Mouse (Mus musculus) gastrocnemius, adult 18-20 months (tissue): Measurements from ENCODE around the gene Ppp1r17. TPM values are rescaled to one million over a fixed set of nuclear protein-coding genes. Genes with fewer than 3 reads are reported as not detected.

Source experiments
- total RNA-seq, 2 experiments: library from RNA; stranded (reverse); gene quantifications; 2 replicates each; pipeline ENCODE4 v1.2.3; 2021

Ppp1r17 gene
- total RNA-seq, 2 experiments from 2014 or later: not detected

Other genes starting within 250 kb of the Ppp1r17 start
- not detected for gene Itprid1, start 180.6 kb upstream of the Ppp1r17 start, total RNA-seq